Mouse (Mus musculus): ENCODE measurements around the gene Zfp683. TPM values are rescaled to one million over a fixed set of nuclear protein-coding genes. Genes with fewer than 3 reads are reported as not detected.

The Zfp683 gene
- total and polyA plus RNA-seq, 3 experiments, result 0.16 TPM; not detected in 2

GRCm38 (mm10) chr4:134052560-134052959, 1.1 kb upstream of the Zfp683 start:
- Histone ChIP-seq H3K4me2 (ENCODE audit: insufficient read depth, low read depth, poor library complexity, severe bottlenecking) (no peak overlapping the region), H3K4me1 (ENCODE audit: control insufficient read depth in 1 of 2, insufficient read depth in 2 of 2) (peaks cover 7 to 10% of the 10 kb centered on the region in 2 experiments; a peak in 3 of 4 replicates), H3K36me3 (replicated peaks in 1 of 2; ENCODE audit: control insufficient read depth in 1 of 2, insufficient read depth in 1 of 2, low read length in 1 of 2) (no peaks in the 10 kb centered on the region), H3K27me3 (replicated peaks) (peaks cover 2% of the 10 kb centered on the region), H3K9me3 (replicated peaks; ENCODE audit: low read length) (peaks cover 4% of the 10 kb centered on the region), H3K4me3 (replicated peaks in 1 of 3; ENCODE audit: low read depth in 2 of 3, low read length in 2 of 3, poor library complexity in 1 of 3) (no peak overlapping the region), H3K9ac (ENCODE audit: insufficient read depth, low read depth) (no peak overlapping the region), H3K79me2 (replicated peaks; ENCODE audit: control insufficient read depth, extremely low read depth, insufficient read depth, poor library complexity, severe bottlenecking) (no peaks in the 10 kb centered on the region), H3K27ac (ENCODE audit: insufficient read depth, low read depth) (no peak overlapping the region)
- no peak for DNase-seq (ENCODE audit: extremely low read depth)
- TF ChIP-seq NELFE (IDR thresholded peaks at IDR 0.05; ENCODE audit: low read depth, low read length) (no peak), RCOR1 (conservative IDR thresholded peaks at IDR 0.05; ENCODE audit: low read depth, low read length) (no peak), ZNF384 (IDR thresholded peaks at IDR 0.05; ENCODE audit: low read depth, low read length) (no peak), ZMIZ1 (IDR thresholded peaks at IDR 0.05; ENCODE audit: low read depth, low read length) (no peak), KAT2A (IDR thresholded peaks at IDR 0.05; ENCODE audit: insufficient replicate concordance, low read length) (no peak), GABPA (IDR thresholded peaks at IDR 0.05; ENCODE audit: insufficient replicate concordance, low read depth, low read length) (no peak), USF1 (IDR thresholded peaks at IDR 0.05; ENCODE audit: low read depth, low read length) (no peak), CHD1 (IDR thresholded peaks at IDR 0.05; ENCODE audit: low read depth, low read length) (no peak), MAZ (IDR thresholded peaks at IDR 0.05; ENCODE audit: low read depth, low read length) (no peak), EP300 (IDR thresholded peaks at IDR 0.05; ENCODE audit: low read length) (no peak), MYC (IDR thresholded peaks at IDR 0.05; ENCODE audit: low read depth, low read length) (no peak), HCFC1 (IDR thresholded peaks at IDR 0.05; ENCODE audit: low read depth, low read length) (no peak), SIN3A (IDR thresholded peaks at IDR 0.05; ENCODE audit: low read length) (no peak)
- dilution Hi-C loops (cut with MboI; ENCODE audit: extremely low pct_ligation_motif_present, extremely low pct_unique_long_range_greater_than_20kb, low sequenced_read_pairs) (no loop called here), in situ Hi-C loops (cut with MboI; ENCODE audit: low pct_ligation_motif_present, low pct_unique_long_range_greater_than_20kb, low sequenced_read_pairs) (no loop called here)

- dilution Hi-C loops (cut with MboI; ENCODE audit: extremely low pct_ligation_motif_present, extremely low pct_unique_long_range_greater_than_20kb, low sequenced_read_pairs), result no loop called here
- Histone ChIP-seq H3K4me3 (replicated peaks in 1 of 3; ENCODE audit: low read depth in 2 of 3, low read length in 2 of 3, poor library complexity in 1 of 3) (peak overlapping the region in 1 of 3 experiments; percentile 51), H3K4me2 (ENCODE audit: insufficient read depth, low read depth, poor library complexity, severe bottlenecking) (no peak overlapping the region)
Observed at GRCm38 (mm10) chr4:134058166-134058715, 4.6 kb downstream of the Zfp683 start.

More at GRCm38 (mm10) chr4:134058166-134058715, 4.6 kb downstream of the Zfp683 start:
- H3K9ac ChIP-seq (ENCODE audit: insufficient read depth, low read depth), result no peak overlapping the region
- DNase-seq (ENCODE audit: extremely low read depth), result peak; percentile 62
- peaks cover 2% of the 10 kb centered on the region for H3K27me3 ChIP-seq (replicated peaks)
- H3K79me2 ChIP-seq (replicated peaks; ENCODE audit: control insufficient read depth, extremely low read depth, insufficient read depth, poor library complexity, severe bottlenecking), result no peaks in the 10 kb centered on the region
- in situ Hi-C loops (cut with MboI; ENCODE audit: low pct_ligation_motif_present, low pct_unique_long_range_greater_than_20kb, low sequenced_read_pairs), result no loop called here
- H3K4me1 ChIP-seq (ENCODE audit: control insufficient read depth in 1 of 2, insufficient read depth in 2 of 2), result peaks cover 8 to 21% of the 10 kb centered on the region in 2 experiments; a peak in 2 of 4 replicates
- no peaks in the 10 kb centered on the region for H3K9me3 ChIP-seq (replicated peaks; ENCODE audit: low read length)
- H3K27ac ChIP-seq (ENCODE audit: insufficient read depth, low read depth), result no peak overlapping the region
- no peaks in the 10 kb centered on the region for H3K36me3 ChIP-seq (replicated peaks in 1 of 2; ENCODE audit: control insufficient read depth in 1 of 2, insufficient read depth in 1 of 2, low read length in 1 of 2)
- TF ChIP-seq ELF1 (IDR thresholded peaks at IDR 0.05; ENCODE audit: low read depth, low read length) (peak; percentile 49), NELFE (IDR thresholded peaks at IDR 0.05; ENCODE audit: low read depth, low read length) (no peak), EP300 (IDR thresholded peaks at IDR 0.05; ENCODE audit: low read length) (no peak), NRF1 (IDR thresholded peaks at IDR 0.05; ENCODE audit: low read depth, low read length) (no peak), KAT2A (IDR thresholded peaks at IDR 0.05; ENCODE audit: insufficient replicate concordance, low read length) (no peak), ETS1 (conservative IDR thresholded peaks at IDR 0.05; ENCODE audit: low read depth, low read length) (no peak)
